Mouse (Mus musculus): ENCODE measurements around the gene 1700030J22Rik. TPM values are rescaled to one million over a fixed set of nuclear protein-coding genes. Genes with fewer than 3 reads are reported as not detected.

1700030J22Rik gene
- total RNA-seq, 2 experiments from 2014 or later, result 13.5 TPM

- DNase-seq (ENCODE audit: low spot score in 2 of 2), result no peak
- intact Hi-C loops (cut with DNase I), result loop anchor here (5.0 kb wide), 1 partner anchor 70 kb away; the partner anchor contains the start of gene Gcsh
Measured at GRCm38 (mm10) chr8:116922060-116922757, 56.5 kb downstream of the 1700030J22Rik start.

- intact Hi-C loops (cut with DNase I), result loop anchor here (5.0 kb wide), 1 partner anchor 71 kb away; the partner anchor contains the start of gene Gcsh
- peak; percentile 90 to 91 for DNase-seq (ENCODE audit: low spot score in 2 of 2)
Measured at GRCm38 (mm10) chr8:116921337-116922059, 57.3 kb downstream of the 1700030J22Rik start, which contains the start of the genes Cmc2 and Cenpn. Gene Cmc2, minus strand, starts transcription at chr8:116921455. Gene Cenpn, plus strand, starts transcription at chr8:116921730.

- intact Hi-C loops (cut with DNase I), result loop anchor here (5.0 kb wide), 1 partner anchor 71 kb away; the partner anchor contains the start of gene Gcsh
Measured at GRCm38 (mm10) chr8:116921005-116921336, 57.8 kb downstream of the 1700030J22Rik start.

More at GRCm38 (mm10) chr8:116921005-116921336, 57.8 kb downstream of the 1700030J22Rik start:
- no peak for DNase-seq (ENCODE audit: low spot score in 2 of 2)

Other genes with a start within 250 kb of the 1700030J22Rik start
- 10 to 100 TPM; 16.8 to 23.2 TPM for gene Cdyl2, start 246.0 kb downstream of the 1700030J22Rik start, total RNA-seq (2021)
- 10 to 100 TPM; 19.6 to 20.8 TPM for gene Cmc2, start 57.5 kb downstream of the 1700030J22Rik start, total RNA-seq (2021)
- 1 to 10 TPM; 1.1 to 1.5 TPM for gene Cenpn, start 57.2 kb downstream of the 1700030J22Rik start, total RNA-seq (2021)
- 10 to 100 TPM; 63.3 to 66.0 TPM for gene Atmin, start 35.6 kb downstream of the 1700030J22Rik start, total RNA-seq (2021)
- gene Gcsh, start 14.6 kb upstream of the 1700030J22Rik start, total RNA-seq (2021), result 10 to 100 TPM; 33.2 to 43.7 TPM
- gene Pkd1l2, start 103.5 kb upstream of the 1700030J22Rik start, total RNA-seq (2021), result under 1 TPM; 0.07 TPM
- gene Bco1, start 116.9 kb upstream of the 1700030J22Rik start, total RNA-seq (2021), result not detected
- 10 to 100 TPM; 16.3 to 17.0 TPM for gene Gan, start 179.2 kb upstream of the 1700030J22Rik start, total RNA-seq (2021)

All from left cerebral cortex, postnatal 36 days (tissue).